ENCODE assay signal across 27 mouse cellular contexts in genomic region chr7:80453121-80453520, GRCm38 (mm10).
"Had no signal": no experiment of that assay in that cellular context is flagged by ENCODE, and none has a peak within 500 bp of the region (broad histone marks: within the 10 kb centered on the region; RNA-seq: fewer than 3 reads in every experiment).

No protein-coding gene starts in this region.

- DNase-seq: gastrocnemius, postnatal 14 days; gastrocnemius, postnatal 36 days; heart, adult 11 months; heart, adult 2 months; heart, postnatal 14 days; heart, postnatal 36 days; kidney, adult 11 months; kidney, adult 2 months; kidney, adult 9 months; kidney, postnatal 14 days; kidney, postnatal 36 days; layer of hippocampus, adult 9-11 months; layer of hippocampus, postnatal 36 days; left cerebral cortex, postnatal 4 days; lung, adult 18-20 months had no signal

- H3K4me3 ChIP-seq: heart, adult 2 months; heart, embryonic 13.5 days; heart, embryonic 15.5 days; hindbrain, embryonic 13.5 days; hindbrain, embryonic 15.5 days; kidney, embryonic 15.5 days; limb, embryonic 13.5 days; limb, embryonic 15.5 days had no signal

- H3K9ac ChIP-seq: heart, embryonic 13.5 days; heart, embryonic 15.5 days; hindbrain, embryonic 13.5 days; hindbrain, embryonic 15.5 days; kidney, embryonic 15.5 days; limb, embryonic 13.5 days; limb, embryonic 15.5 days; liver, embryonic 14.5 days had no signal

- H3K36me3 ChIP-seq: hindbrain, embryonic 15.5 days had no signal

- H3K27me3 ChIP-seq: heart, embryonic 13.5 days; heart, embryonic 15.5 days; hindbrain, embryonic 13.5 days; hindbrain, embryonic 15.5 days; kidney, embryonic 15.5 days; limb, embryonic 13.5 days; limb, embryonic 15.5 days had no signal

- H3K4me1 ChIP-seq: hindbrain, embryonic 13.5 days; hindbrain, embryonic 15.5 days had no signal

- ATAC-seq: hindbrain, postnatal 0 days; intestine, embryonic 16.5 days had no signal

- H3K4me2 ChIP-seq: heart, embryonic 11.5 days; heart, embryonic 13.5 days; heart, embryonic 15.5 days; hindbrain, embryonic 13.5 days; hindbrain, embryonic 15.5 days; kidney, embryonic 15.5 days; limb, embryonic 13.5 days; limb, embryonic 15.5 days had no signal

- H3K9me3 ChIP-seq: heart, embryonic 13.5 days; heart, embryonic 15.5 days; hindbrain, embryonic 13.5 days; hindbrain, embryonic 15.5 days; kidney, embryonic 15.5 days; limb, embryonic 13.5 days; limb, embryonic 15.5 days had no signal

- H3K27ac ChIP-seq: heart, adult 2 months; hindbrain, embryonic 13.5 days; hindbrain, embryonic 15.5 days; hindbrain, postnatal 0 days; kidney, embryonic 15.5 days; kidney, postnatal 0 days; limb, embryonic 13.5 days; limb, embryonic 15.5 days had no signal
